Mouse (Mus musculus): ENCODE data around the gene Mrgbp. TPM values are rescaled to one million over a fixed set of nuclear protein-coding genes. Genes with fewer than 3 reads are reported as not detected.

The Mrgbp gene
- polyA plus RNA-seq, 1 experiment from 2014 or later, result 49.7 TPM

- Histone ChIP-seq H3K4me1 (peaks cover 23% of the 10 kb centered on the region), H3K9ac (peak overlapping the region; percentile 51), H3K36me3 (replicated peaks) (peaks cover 26% of the 10 kb centered on the region), H3K9me3 (no peaks in the 10 kb centered on the region), H3K4me2 (peak overlapping the region; percentile 64), H3K4me3 (replicated peaks) (peak overlapping the region; percentile 36), H3K27me3 (peaks cover 51% of the 10 kb centered on the region), H3K27ac (no peak overlapping the region; the same call in 1 of the 2 replicates)
- WGBS, result under 1% methylated on average over 41 of the region's 41 CpGs
- peak; percentile 68; the same call in 1 of the 2 replicates for ATAC-seq (ENCODE audit: low FRiP score)
Measured at GRCm38 (mm10) chr2:180598157-180598705, 17.1 kb downstream of the Mrgbp start.

DNA sequence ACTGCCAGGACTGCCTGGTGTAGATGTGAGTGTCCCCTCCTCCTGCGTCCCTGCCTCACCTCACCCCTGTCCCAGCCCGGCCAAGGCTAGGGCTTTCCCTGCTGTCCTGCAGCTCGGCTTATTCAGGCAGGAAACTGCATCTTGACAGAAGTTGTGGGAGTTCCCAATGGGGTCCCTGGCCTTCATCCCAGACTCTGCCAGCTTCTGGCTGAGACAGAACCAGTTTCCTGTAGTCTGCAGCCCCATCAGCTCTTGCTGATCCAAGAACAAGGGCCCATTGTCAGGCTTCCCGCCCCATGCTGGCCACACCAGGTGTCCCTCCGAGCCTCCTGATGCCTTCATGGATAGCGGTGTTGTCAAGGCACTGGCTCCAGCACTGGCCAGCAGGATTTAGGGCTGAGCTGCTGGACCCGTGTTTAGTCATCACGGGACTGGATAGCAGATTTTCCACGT, 19.5 kb downstream of the Mrgbp start:
- WGBS, result 10% methylated on average over 9 of the region's 9 CpGs
- Histone ChIP-seq H3K4me3 (replicated peaks) (no peak overlapping the region), H3K4me1 (peaks cover 27% of the 10 kb centered on the region), H3K4me2 (no peak overlapping the region), H3K36me3 (replicated peaks) (peaks cover 2% of the 10 kb centered on the region), H3K27ac (peak overlapping the region; percentile 53; the same call in 1 of the 2 replicates), H3K9ac (no peak overlapping the region), H3K9me3 (no peaks in the 10 kb centered on the region), H3K27me3 (peaks cover 51% of the 10 kb centered on the region)
- ATAC-seq (ENCODE audit: low FRiP score), result no peak

DNA sequence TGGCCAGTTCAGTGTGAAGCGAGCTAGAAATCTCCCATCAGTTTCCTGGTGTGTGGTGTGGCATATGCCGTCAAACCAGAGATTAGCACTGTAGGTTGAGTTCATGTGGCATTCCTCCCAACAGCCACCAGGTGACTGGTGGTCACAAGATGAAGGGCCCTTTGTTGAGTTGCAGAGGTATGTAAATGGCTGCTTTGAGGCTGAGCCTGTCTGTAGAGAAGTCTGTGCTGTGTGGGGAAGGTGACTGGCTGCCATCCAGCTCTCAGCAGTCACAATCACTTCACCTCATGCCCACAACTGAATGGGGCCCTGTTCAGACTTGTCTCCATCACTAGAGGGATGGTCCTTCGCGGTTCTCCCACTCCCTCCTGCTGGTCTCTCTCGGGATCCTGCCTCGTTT, 23.7 kb downstream of the Mrgbp start:
- ATAC-seq (ENCODE audit: low FRiP score), result no peak
- Histone ChIP-seq H3K4me3 (replicated peaks) (no peak overlapping the region), H3K27me3 (peaks cover 12% of the 10 kb centered on the region), H3K27ac (no peak overlapping the region), H3K4me2 (no peak overlapping the region), H3K9me3 (no peaks in the 10 kb centered on the region), H3K9ac (no peak overlapping the region), H3K36me3 (replicated peaks) (no peaks in the 10 kb centered on the region), H3K4me1 (peaks cover 11% of the 10 kb centered on the region)
- 67% methylated on average over 6 of the region's 6 CpGs for WGBS

DNA sequence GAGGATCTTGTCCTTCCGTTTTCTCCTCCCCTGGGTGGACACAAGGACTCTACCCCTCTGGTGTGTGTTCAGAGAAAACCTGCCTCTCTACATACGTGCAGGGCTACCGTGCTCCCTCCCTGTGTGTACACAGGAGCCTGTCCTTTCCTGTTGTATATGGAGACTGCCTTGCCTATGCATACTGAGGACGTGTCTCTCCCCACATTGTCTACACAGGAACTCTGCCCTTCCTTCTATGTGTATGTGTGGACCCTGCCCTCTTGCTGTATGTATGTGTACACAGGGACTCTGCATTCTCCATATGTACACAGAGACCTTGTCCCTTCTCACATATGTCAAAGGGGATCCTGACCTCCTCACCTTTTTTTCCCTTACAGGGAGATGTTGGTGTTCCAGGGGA, 29.2 kb downstream of the Mrgbp start:
- H3K27ac ChIP-seq, result no peak overlapping the region
- H3K9me3 ChIP-seq, result no peaks in the 10 kb centered on the region
- H3K4me3 ChIP-seq (replicated peaks), result no peak overlapping the region
- no peak for ATAC-seq (ENCODE audit: low FRiP score)
- H3K4me2 ChIP-seq, result no peak overlapping the region
- 79% methylated on average over 4 of the region's 4 CpGs for WGBS
- H3K36me3 ChIP-seq (replicated peaks), result no peaks in the 10 kb centered on the region
- no peak overlapping the region for H3K9ac ChIP-seq
- H3K27me3 ChIP-seq, result no peaks in the 10 kb centered on the region
- no peaks in the 10 kb centered on the region for H3K4me1 ChIP-seq

DNA sequence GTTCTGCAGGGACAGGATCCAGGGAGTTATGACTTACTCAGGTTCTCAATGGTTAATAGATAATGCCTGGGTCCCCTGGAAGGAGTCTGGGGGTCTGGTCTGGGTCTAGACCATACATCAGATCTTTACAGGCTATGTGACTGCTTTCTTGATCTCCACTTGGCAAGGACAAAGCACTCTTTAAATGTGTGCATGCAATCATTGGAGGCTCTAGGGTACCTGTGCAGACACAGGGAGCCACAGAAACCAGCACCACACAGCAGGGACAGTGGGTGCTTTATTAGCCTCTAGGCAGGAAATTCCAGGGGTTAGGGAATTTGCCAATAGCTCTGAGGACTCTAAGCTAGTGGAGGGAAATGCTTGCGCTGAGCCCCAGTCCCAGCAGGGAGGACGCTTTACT, 30.8 kb downstream of the Mrgbp start:
- Histone ChIP-seq H3K27ac (no peak overlapping the region), H3K27me3 (no peaks in the 10 kb centered on the region), H3K4me2 (no peak overlapping the region), H3K9ac (no peak overlapping the region), H3K4me1 (no peaks in the 10 kb centered on the region), H3K36me3 (replicated peaks) (no peaks in the 10 kb centered on the region), H3K9me3 (no peaks in the 10 kb centered on the region), H3K4me3 (replicated peaks) (no peak overlapping the region)
- WGBS, result 88% methylated on average over 2 of the region's 2 CpGs
- ATAC-seq (ENCODE audit: low FRiP score), result no peak

Other genes starting within 250 kb of the Mrgbp start
- not detected in 2 replicates for gene Gata5, start 246.6 kb upstream of the Mrgbp start, polyA plus RNA-seq (2016; fragmentation: Nextera tagmentation; extraction: Ambion mirVana)
- gene Slco4a1, start 125.1 kb upstream of the Mrgbp start, polyA plus RNA-seq (2016; fragmentation: Nextera tagmentation; extraction: Ambion mirVana), result 4.0 and 4.1 TPM in 2 replicates
- 0.55 and 0.67 TPM in 2 replicates for gene Ntsr1, start 81.3 kb upstream of the Mrgbp start, polyA plus RNA-seq (2016; fragmentation: Nextera tagmentation; extraction: Ambion mirVana)
- gene Ogfr, start 7.9 kb downstream of the Mrgbp start, polyA plus RNA-seq (2016; fragmentation: Nextera tagmentation; extraction: Ambion mirVana), result 96.7 and 96.8 TPM in 2 replicates
- gene Col9a3, start 16.5 kb downstream of the Mrgbp start, polyA plus RNA-seq (2016; fragmentation: Nextera tagmentation; extraction: Ambion mirVana), result 25.7 and 28.6 TPM in 2 replicates
- gene Tcfl5, start 61.4 kb downstream of the Mrgbp start, polyA plus RNA-seq (2016; fragmentation: Nextera tagmentation; extraction: Ambion mirVana), result 0.15 and 0.26 TPM in 2 replicates
- gene Dido1, start 128.7 kb downstream of the Mrgbp start, polyA plus RNA-seq (2016; fragmentation: Nextera tagmentation; extraction: Ambion mirVana), result 42.2 and 42.7 TPM in 2 replicates
- 52.0 and 54.7 TPM in 2 replicates for gene Gid8, start 128.8 kb downstream of the Mrgbp start, polyA plus RNA-seq (2016; fragmentation: Nextera tagmentation; extraction: Ambion mirVana)
- 0.37 and 0.55 TPM in 2 replicates for gene Slc17a9, start 144.0 kb downstream of the Mrgbp start, polyA plus RNA-seq (2016; fragmentation: Nextera tagmentation; extraction: Ambion mirVana)
- 1.3 and 3.2 TPM in 2 replicates for gene Bhlhe23, start 195.6 kb downstream of the Mrgbp start, polyA plus RNA-seq (2016; fragmentation: Nextera tagmentation; extraction: Ambion mirVana)